Mouse (Mus musculus): ENCODE measurements at regions not wholly inside any gene's neighbourhood (a gene's known extent, or its start where the extent isn't known, plus 50 kb on each side); places are given as distances from the start of the nearest gene placed in this dataset.

GRCm38 (mm10) chr5:102328197-102328784, 152.9 kb upstream of the Arhgap24 start:
- 75% methylated on average over 2 of the region's 2 CpGs for WGBS
- H3K9ac ChIP-seq (replicated peaks; ENCODE audit: low read length), result no peak overlapping the region
- ATAC-seq (ENCODE audit: low FRiP score, low TSS enrichment), result no peak
- no peaks in the 10 kb centered on the region for H3K36me3 ChIP-seq (ENCODE audit: insufficient read depth, low read length)
- H3K27ac ChIP-seq (ENCODE audit: low read length), result no peak overlapping the region
- no peak overlapping the region for H3K4me2 ChIP-seq (replicated peaks; ENCODE audit: low read depth, low read length)
- H3K9me3 ChIP-seq (ENCODE audit: low read length), result no peaks in the 10 kb centered on the region
- no peaks in the 10 kb centered on the region for H3K27me3 ChIP-seq (ENCODE audit: insufficient read depth, low read length)
- no peaks in the 10 kb centered on the region for H3K4me1 ChIP-seq (ENCODE audit: insufficient read depth, low read length)
- no peak overlapping the region for H3K4me3 ChIP-seq (ENCODE audit: low read length)

DNA sequence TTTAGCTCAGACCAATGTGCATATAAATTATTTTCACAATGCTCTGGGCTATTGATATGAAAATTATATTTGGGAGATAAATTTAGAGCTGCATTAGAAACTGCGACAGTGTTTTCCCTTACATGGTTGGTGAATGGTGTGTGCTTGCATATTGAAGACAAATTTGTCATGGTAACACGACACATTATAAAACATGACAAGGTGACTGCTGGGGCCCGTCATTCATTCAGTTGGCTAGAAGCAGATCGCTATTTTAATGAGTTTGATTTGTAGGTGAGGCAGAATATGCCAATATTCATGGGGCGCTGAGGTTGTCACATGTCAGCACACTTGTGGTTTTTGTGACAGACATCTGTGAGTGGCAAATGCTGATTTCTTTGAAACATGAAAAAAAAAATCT, 147.3 kb upstream of the Arhgap24 start:
- ATAC-seq (ENCODE audit: low FRiP score, low TSS enrichment), result no peak
- no peak overlapping the region for H3K9ac ChIP-seq (replicated peaks; ENCODE audit: low read length)
- 86% methylated on average over 5 of the region's 5 CpGs for WGBS
- no peaks in the 10 kb centered on the region for H3K9me3 ChIP-seq (ENCODE audit: low read length)
- H3K4me3 ChIP-seq (ENCODE audit: low read length), result no peak overlapping the region
- no peaks in the 10 kb centered on the region for H3K27me3 ChIP-seq (ENCODE audit: insufficient read depth, low read length)
- H3K4me1 ChIP-seq (ENCODE audit: insufficient read depth, low read length), result no peaks in the 10 kb centered on the region
- H3K27ac ChIP-seq (ENCODE audit: low read length), result no peak overlapping the region
- no peaks in the 10 kb centered on the region for H3K36me3 ChIP-seq (ENCODE audit: insufficient read depth, low read length)
- H3K4me2 ChIP-seq (replicated peaks; ENCODE audit: low read depth, low read length), result no peak overlapping the region

DNA sequence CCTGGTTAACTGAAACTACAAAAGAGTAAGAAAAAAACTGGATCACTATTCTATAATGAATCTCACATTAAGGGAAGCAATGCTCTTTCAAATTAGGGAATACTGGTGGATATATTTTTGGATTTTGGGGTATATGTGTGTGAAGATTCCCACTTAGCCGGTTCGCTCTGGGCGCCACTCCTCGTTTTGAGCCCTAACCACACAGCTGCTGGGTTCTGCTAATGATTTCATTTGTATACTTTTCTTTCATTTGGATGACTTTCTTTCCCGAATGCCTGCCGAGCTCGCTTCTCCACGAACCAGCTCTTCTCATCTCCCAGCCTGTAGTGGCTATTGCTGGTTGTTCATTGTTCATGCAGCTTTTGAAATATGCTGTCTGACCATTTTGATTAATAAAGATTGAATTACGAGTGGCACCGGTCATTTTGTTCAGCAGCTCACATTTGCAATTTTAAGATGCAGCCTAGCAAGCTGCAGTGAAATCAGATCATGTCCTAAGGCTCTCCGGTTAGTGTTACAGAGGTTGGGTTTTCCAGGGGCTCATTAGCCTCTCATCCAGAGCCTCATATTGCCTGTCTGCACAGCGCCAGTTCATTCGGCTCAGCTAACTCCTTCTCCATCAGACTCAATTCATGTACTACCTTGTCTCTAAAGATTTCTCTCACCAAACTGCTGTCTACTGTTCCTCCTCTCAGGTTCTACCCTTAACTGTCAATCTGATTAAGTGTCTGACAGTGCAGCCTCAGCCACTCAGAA, 146.6 kb upstream of the Arhgap24 start:
- Histone ChIP-seq H3K4me1 (ENCODE audit: insufficient read depth, low read length) (no peaks in the 10 kb centered on the region), H3K27ac (ENCODE audit: low read length) (no peak overlapping the region), H3K27me3 (ENCODE audit: insufficient read depth, low read length) (no peaks in the 10 kb centered on the region), H3K9me3 (ENCODE audit: low read length) (no peaks in the 10 kb centered on the region), H3K4me2 (replicated peaks; ENCODE audit: low read depth, low read length) (no peak overlapping the region), H3K36me3 (ENCODE audit: insufficient read depth, low read length) (no peaks in the 10 kb centered on the region), H3K4me3 (ENCODE audit: low read length) (no peak overlapping the region), H3K9ac (replicated peaks; ENCODE audit: low read length) (no peak overlapping the region)
- 67% methylated on average over 13 of the region's 13 CpGs for WGBS
- ATAC-seq (ENCODE audit: low FRiP score, low TSS enrichment), result no peak

- Histone ChIP-seq H3K27me3 (ENCODE audit: insufficient read depth, low read length) (no peaks in the 10 kb centered on the region), H3K27ac (ENCODE audit: low read length) (no peak overlapping the region), H3K4me1 (ENCODE audit: insufficient read depth, low read length) (no peaks in the 10 kb centered on the region), H3K9ac (replicated peaks; ENCODE audit: low read length) (no peak overlapping the region), H3K36me3 (ENCODE audit: insufficient read depth, low read length) (no peaks in the 10 kb centered on the region), H3K9me3 (ENCODE audit: low read length) (no peaks in the 10 kb centered on the region), H3K4me3 (ENCODE audit: low read length) (no peak overlapping the region), H3K4me2 (replicated peaks; ENCODE audit: low read depth, low read length) (no peak overlapping the region)
- WGBS, result 80% methylated on average over 3 of the region's 3 CpGs
- ATAC-seq (ENCODE audit: low FRiP score, low TSS enrichment), result no peak
Measured at GRCm38 (mm10) chr5:102366481-102366880, 114.7 kb upstream of the Arhgap24 start.

GRCm38 (mm10) chr5:102373309-102373971, 107.8 kb upstream of the Arhgap24 start:
- no peak overlapping the region for H3K9ac ChIP-seq (replicated peaks; ENCODE audit: low read length)
- H3K27ac ChIP-seq (ENCODE audit: low read length), result no peak overlapping the region
- peak; percentile 82; the same call in 1 of the 2 replicates for ATAC-seq (ENCODE audit: low FRiP score, low TSS enrichment)
- WGBS, result 63% methylated on average over 6 of the region's 6 CpGs
- no peaks in the 10 kb centered on the region for H3K36me3 ChIP-seq (ENCODE audit: insufficient read depth, low read length)
- 0 out of 2 replicates have a peak overlapping the region, but pooled peaks have one; percentile 27 for H3K4me2 ChIP-seq (replicated peaks; ENCODE audit: low read depth, low read length)
- H3K4me1 ChIP-seq (ENCODE audit: insufficient read depth, low read length), result peaks cover 6% of the 10 kb centered on the region; the same call in 1 of the 2 replicates
- H3K4me3 ChIP-seq (ENCODE audit: low read length), result no peak overlapping the region
- H3K9me3 ChIP-seq (ENCODE audit: low read length), result no peaks in the 10 kb centered on the region
- no peaks in the 10 kb centered on the region for H3K27me3 ChIP-seq (ENCODE audit: insufficient read depth, low read length)

GRCm38 (mm10) chr5:102373972-102374755, 107.0 kb upstream of the Arhgap24 start:
- Histone ChIP-seq H3K4me1 (ENCODE audit: insufficient read depth, low read length) (peaks cover 6% of the 10 kb centered on the region; the same call in 1 of the 2 replicates), H3K4me3 (ENCODE audit: low read length) (no peak overlapping the region), H3K9me3 (ENCODE audit: low read length) (no peaks in the 10 kb centered on the region), H3K27ac (ENCODE audit: low read length) (no peak overlapping the region), H3K9ac (replicated peaks; ENCODE audit: low read length) (no peak overlapping the region), H3K27me3 (ENCODE audit: insufficient read depth, low read length) (no peaks in the 10 kb centered on the region), H3K36me3 (ENCODE audit: insufficient read depth, low read length) (no peaks in the 10 kb centered on the region), H3K4me2 (replicated peaks; ENCODE audit: low read depth, low read length) (no peak overlapping the region)
- WGBS, result 43% methylated on average over 11 of the region's 11 CpGs
- no peak for ATAC-seq (ENCODE audit: low FRiP score, low TSS enrichment)

DNA sequence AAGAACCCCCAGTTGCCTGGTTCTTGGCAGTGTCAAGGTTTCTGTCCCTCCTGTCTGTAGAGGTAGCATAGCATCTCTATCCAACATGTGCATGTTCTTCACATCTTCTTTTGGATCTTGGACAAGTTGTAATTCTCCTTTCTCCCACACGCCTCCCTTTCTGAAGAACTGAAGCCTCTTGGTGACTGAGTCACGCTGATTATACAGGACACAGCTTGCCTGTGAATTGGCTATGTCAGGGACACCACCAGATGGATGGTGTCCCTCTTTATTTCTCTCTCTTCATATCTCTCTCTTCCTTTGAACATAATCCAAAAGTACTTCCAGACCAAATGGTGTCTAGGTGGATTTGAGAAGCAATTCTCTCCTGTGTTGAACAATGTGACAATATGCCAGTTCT, 105.9 kb upstream of the Arhgap24 start:
- H3K27me3 ChIP-seq (ENCODE audit: insufficient read depth, low read length), result no peaks in the 10 kb centered on the region
- no peak overlapping the region for H3K9ac ChIP-seq (replicated peaks; ENCODE audit: low read length)
- ATAC-seq (ENCODE audit: low FRiP score, low TSS enrichment), result no peak
- H3K4me3 ChIP-seq (ENCODE audit: low read length), result no peak overlapping the region
- H3K36me3 ChIP-seq (ENCODE audit: insufficient read depth, low read length), result no peaks in the 10 kb centered on the region
- H3K4me2 ChIP-seq (replicated peaks; ENCODE audit: low read depth, low read length), result no peak overlapping the region
- peaks cover 6% of the 10 kb centered on the region; the same call in 1 of the 2 replicates for H3K4me1 ChIP-seq (ENCODE audit: insufficient read depth, low read length)
- H3K9me3 ChIP-seq (ENCODE audit: low read length), result no peaks in the 10 kb centered on the region
- WGBS, result 81% methylated on average over 2 of the region's 2 CpGs
- H3K27ac ChIP-seq (ENCODE audit: low read length), result no peak overlapping the region

- H3K27me3 ChIP-seq (ENCODE audit: insufficient read depth, low read length), result no peaks in the 10 kb centered on the region
- no peak overlapping the region for H3K4me3 ChIP-seq (ENCODE audit: low read length)
- H3K4me2 ChIP-seq (replicated peaks; ENCODE audit: low read depth, low read length), result no peak overlapping the region
- no peak for ATAC-seq (ENCODE audit: low FRiP score, low TSS enrichment)
- H3K4me1 ChIP-seq (ENCODE audit: insufficient read depth, low read length), result no peaks in the 10 kb centered on the region; the same call in none of the 2 replicates
- H3K9me3 ChIP-seq (ENCODE audit: low read length), result no peaks in the 10 kb centered on the region
- no peak overlapping the region for H3K9ac ChIP-seq (replicated peaks; ENCODE audit: low read length)
- WGBS, result 85% methylated on average over 3 of the region's 3 CpGs
- H3K27ac ChIP-seq (ENCODE audit: low read length), result no peak overlapping the region
- no peaks in the 10 kb centered on the region for H3K36me3 ChIP-seq (ENCODE audit: insufficient read depth, low read length)
Measured at GRCm38 (mm10) chr5:102393941-102394340, 87.2 kb upstream of the Arhgap24 start.

- H3K9ac ChIP-seq (replicated peaks; ENCODE audit: low read length), result no peak overlapping the region
- 36% methylated on average over 11 of the region's 11 CpGs for WGBS
- no peaks in the 10 kb centered on the region; the same call in none of the 2 replicates for H3K4me1 ChIP-seq (ENCODE audit: insufficient read depth, low read length)
- no peak overlapping the region for H3K4me2 ChIP-seq (replicated peaks; ENCODE audit: low read depth, low read length)
- no peaks in the 10 kb centered on the region for H3K36me3 ChIP-seq (ENCODE audit: insufficient read depth, low read length)
- H3K9me3 ChIP-seq (ENCODE audit: low read length), result no peaks in the 10 kb centered on the region
- H3K4me3 ChIP-seq (ENCODE audit: low read length), result no peak overlapping the region
- no peaks in the 10 kb centered on the region for H3K27me3 ChIP-seq (ENCODE audit: insufficient read depth, low read length)
- H3K27ac ChIP-seq (ENCODE audit: low read length), result no peak overlapping the region
- ATAC-seq (ENCODE audit: low FRiP score, low TSS enrichment), result no peak
Measured at GRCm38 (mm10) chr5:102395608-102396146, 85.5 kb upstream of the Arhgap24 start.
